Mouse (Mus musculus) kidney, embryonic 14.5 days (tissue): ENCODE measurements around the gene Map2k5. TPM values are rescaled to one million over a fixed set of nuclear protein-coding genes. Genes with fewer than 3 reads are reported as not detected.

Experiments used
- ATAC-seq: fragments of 200-750 bp; cut with Nextera tagmentation; 2 replicates; pipeline ENCODE4 v1.8.0; 2017; ENCODE audit warnings: moderate number of reproducible peaks, mild to moderate bottlenecking, moderate TSS enrichment, moderate library complexity; ENCODE audit not compliant: low FRiP score, low TSS enrichment
- H3K27ac ChIP-seq: fragments of 300-500 bp; sonication (generic); 2 replicates; pipeline ENCODE4 v1.5.1; 2014; ENCODE audit warnings: low read depth, mild to moderate bottlenecking, low read length, moderate library complexity, mixed read lengths
- H3K27me3 ChIP-seq: fragments of 300-500 bp; sonication (generic); 2 replicates; pipeline ENCODE4 v1.6.1; 2014; ENCODE audit warnings: mild to moderate bottlenecking, low read length; ENCODE audit not compliant: control insufficient read depth, insufficient read depth
- H3K36me3 ChIP-seq: fragments of 300-500 bp; sonication (generic); 2 replicates; pipeline ENCODE4 v1.6.1; 2014; ENCODE audit warnings: low read length, mixed read lengths; ENCODE audit not compliant: control insufficient read depth, insufficient read depth
- H3K4me1 ChIP-seq: fragments of 300-500 bp; sonication (generic); 2 replicates; pipeline ENCODE4 v1.6.1; 2014; ENCODE audit warnings: low read length, mixed read lengths; ENCODE audit not compliant: control insufficient read depth, insufficient read depth
- H3K4me2 ChIP-seq: fragments of 300-500 bp; sonication (generic); replicated peaks from 2 replicates; pipeline ENCODE4 v1.6.1; 2014; ENCODE audit warnings: low read depth, mild to moderate bottlenecking, low read length
- H3K4me3 ChIP-seq: fragments of 300-500 bp; sonication (generic); 2 replicates; pipeline ENCODE4 v1.5.1; 2014; ENCODE audit warnings: mild to moderate bottlenecking, low read length
- H3K9ac ChIP-seq: fragments of 300-500 bp; sonication (generic); 2 replicates; pipeline ENCODE4 v1.6.1; 2014; ENCODE audit warnings: low read depth, mild to moderate bottlenecking, low read length, moderate library complexity
- H3K9me3 ChIP-seq: fragments of 300-500 bp; sonication (generic); 2 replicates; pipeline ENCODE4 v1.6.1; 2016; ENCODE audit warnings: low read length; ENCODE audit not compliant: control insufficient read depth
- WGBS: fragments of 180-500 bp; shearing (Covaris S2); extraction: QIAGEN DNeasy Blood & Tissue Kit; methylation state at CpG from one replicate; pipeline ENCODE4 v1.1.7; 2014; 5-methylcytosine and 5-hydroxymethylcytosine counted together
- polyA plus RNA-seq: library from polyadenylated mRNA; unstranded; fragments of >200 nt; fragmentation: Nextera tagmentation; extraction: Ambion mirVana; gene quantifications from 2 replicates; pipeline ENCODE4 v1.2.1, GENCODE M21; 2014

Gene Map2k5
- polyA plus RNA-seq = 35.3 and 40.3 TPM in 2 replicates

DNA sequence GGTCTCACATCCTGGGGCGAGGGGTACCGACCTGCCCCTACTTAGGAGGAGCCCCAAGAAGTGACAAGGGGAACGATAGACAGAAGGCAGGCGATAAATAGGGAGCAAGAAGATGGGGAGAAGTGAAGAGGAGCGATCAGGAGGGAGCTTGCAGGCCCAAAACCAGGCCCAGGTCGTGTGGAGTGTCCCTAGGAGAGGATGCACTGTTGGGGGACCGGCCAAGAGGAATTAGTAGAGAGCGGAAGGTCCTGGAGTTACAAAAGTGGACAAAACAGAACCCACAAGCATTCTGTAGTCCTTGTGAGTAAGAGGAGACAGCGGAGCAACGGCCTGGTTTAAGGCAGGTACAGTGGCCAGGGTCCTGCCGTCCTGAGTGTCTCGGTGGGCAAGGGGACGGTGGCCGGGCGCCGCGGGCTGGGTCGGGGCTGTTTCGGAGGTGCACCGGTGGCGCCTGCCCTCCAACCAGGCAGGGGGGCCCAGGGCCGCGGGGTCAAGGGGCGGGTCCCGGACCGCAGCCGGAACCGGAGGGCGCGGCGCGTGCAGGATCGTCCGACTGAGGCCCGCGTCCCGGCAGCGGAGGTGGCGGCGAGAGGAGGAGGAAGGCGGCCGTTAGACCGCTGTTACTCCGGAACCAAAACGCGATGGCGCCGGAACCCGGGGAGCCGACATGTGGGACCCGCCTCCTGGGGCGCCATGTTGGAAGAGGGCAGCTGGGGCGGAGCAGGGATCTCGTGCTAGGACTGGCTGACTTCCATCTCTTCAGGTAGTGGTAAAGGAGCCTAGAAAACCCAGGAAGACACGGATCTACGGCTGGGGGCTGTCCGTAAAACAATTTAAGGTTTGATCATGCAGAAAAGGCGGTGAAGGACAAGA is at the start of gene Map2k5:
Map2k5 (minus strand) TSS at position 633 of the 873 bp plus-strand sequence.
- Histone ChIP-seq H3K4me1 (peaks cover 12% of the 10 kb centered on the region; the same call in 1 of the 2 replicates), H3K27me3 (no peaks in the 10 kb centered on the region), H3K9me3 (no peaks in the 10 kb centered on the region), H3K36me3 (peaks cover 6% of the 10 kb centered on the region), H3K9ac (peak within 1 kb of the TSS; percentile 88), H3K4me2 (peak within 1 kb of the TSS; percentile 87), H3K4me3 (peak within 1 kb of the TSS; percentile 89), H3K27ac (peak within 1 kb of the TSS; percentile 82)
- 1% methylated on average over 58 of the region's 58 CpGs for WGBS
- ATAC-seq = peak; percentile 94

DNA sequence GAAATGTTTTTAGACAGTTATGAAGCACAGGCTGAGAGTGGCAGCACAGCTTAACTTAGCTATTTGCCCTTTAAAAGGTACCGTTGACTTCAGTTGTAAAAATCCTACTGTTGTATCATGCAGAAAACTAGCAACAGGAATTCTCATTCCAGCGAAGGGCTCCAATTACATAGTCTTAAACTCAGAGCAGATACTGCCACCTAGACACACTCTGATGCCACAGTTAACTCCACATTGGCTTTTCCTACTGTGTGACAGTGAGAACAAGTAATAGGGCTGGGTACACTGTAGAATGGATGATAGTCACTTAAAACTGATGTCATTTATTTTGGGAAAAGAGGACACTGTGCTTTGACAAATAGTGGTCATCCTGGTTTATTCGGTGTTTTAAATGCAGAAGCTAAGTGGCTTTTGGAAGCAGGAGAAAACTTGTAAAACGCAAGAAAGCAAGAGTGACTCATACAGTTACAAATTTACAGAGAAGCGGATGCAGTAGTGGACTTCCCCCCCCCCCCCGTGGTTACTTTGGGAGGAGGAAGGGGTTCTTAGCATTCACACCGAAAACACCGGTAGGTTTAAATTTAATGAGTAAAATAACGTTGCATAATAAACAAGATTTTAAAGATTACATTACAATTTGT is 43.5 kb upstream of the Map2k5 start:
- H3K36me3 ChIP-seq = no peaks in the 10 kb centered on the region
- no peaks in the 10 kb centered on the region for H3K27me3 ChIP-seq
- H3K9me3 ChIP-seq = no peaks in the 10 kb centered on the region
- H3K4me3 ChIP-seq = no peak overlapping the region
- 57% methylated on average over 9 of the region's 9 CpGs for WGBS
- ATAC-seq = no peak
- no peak overlapping the region for H3K9ac ChIP-seq
- H3K4me2 ChIP-seq = no peak overlapping the region
- H3K4me1 ChIP-seq = no peaks in the 10 kb centered on the region
- H3K27ac ChIP-seq = no peak overlapping the region

DNA sequence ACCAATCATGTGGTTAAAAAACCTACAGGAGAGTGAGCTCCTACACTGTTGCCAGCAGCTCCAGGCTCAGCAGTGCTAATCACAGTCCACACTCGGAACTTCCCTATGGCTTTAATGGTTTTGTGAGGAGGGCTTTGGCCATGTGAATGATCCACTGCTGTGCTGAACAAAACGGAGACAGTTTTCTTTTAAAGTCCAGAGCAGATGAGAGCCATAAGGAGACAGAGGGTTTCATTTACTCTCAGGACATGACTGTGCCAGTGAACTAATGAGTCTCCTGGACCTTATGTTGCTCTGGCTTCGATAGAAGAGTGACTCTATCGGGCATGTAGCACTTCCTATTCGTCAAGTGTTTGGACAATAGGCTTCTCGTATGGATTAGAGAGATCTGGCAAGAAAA is 42.7 kb upstream of the Map2k5 start:
- 53% methylated on average over 6 of the region's 6 CpGs for WGBS
- Histone ChIP-seq H3K36me3 (no peaks in the 10 kb centered on the region), H3K27me3 (no peaks in the 10 kb centered on the region), H3K9me3 (no peaks in the 10 kb centered on the region), H3K4me2 (no peak overlapping the region), H3K4me3 (no peak overlapping the region), H3K9ac (no peak overlapping the region), H3K4me1 (no peaks in the 10 kb centered on the region), H3K27ac (no peak overlapping the region)
- ATAC-seq = no peak

DNA sequence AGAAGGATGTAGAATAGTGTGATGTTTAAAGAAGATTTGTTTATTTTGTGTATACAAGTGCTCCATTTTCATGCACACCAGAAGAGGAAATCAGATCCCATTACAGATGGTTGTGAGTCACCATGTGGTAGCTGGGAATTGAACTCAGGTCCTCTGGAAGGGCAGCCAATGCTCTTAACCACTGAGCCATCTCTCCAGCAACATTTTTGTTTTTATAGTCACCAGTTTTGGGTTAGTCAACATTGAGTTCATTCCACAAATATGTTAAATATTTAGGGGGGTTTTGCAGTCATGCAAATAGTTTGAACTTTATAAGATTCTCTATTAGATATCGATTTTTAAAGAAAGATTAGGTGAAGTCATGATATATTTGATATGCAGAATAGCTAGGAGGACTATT is 22.5 kb upstream of the Map2k5 start:
- Histone ChIP-seq H3K27ac (no peak overlapping the region), H3K4me2 (no peak overlapping the region), H3K4me1 (0 out of 2 replicates have a peak, but pooled peaks cover 5% of the 10 kb centered on the region), H3K9ac (no peak overlapping the region), H3K4me3 (no peak overlapping the region), H3K27me3 (no peaks in the 10 kb centered on the region), H3K36me3 (no peaks in the 10 kb centered on the region), H3K9me3 (no peaks in the 10 kb centered on the region)
- no peak for ATAC-seq
- WGBS = 89% methylated on average over 1 of the region's 1 CpGs

DNA sequence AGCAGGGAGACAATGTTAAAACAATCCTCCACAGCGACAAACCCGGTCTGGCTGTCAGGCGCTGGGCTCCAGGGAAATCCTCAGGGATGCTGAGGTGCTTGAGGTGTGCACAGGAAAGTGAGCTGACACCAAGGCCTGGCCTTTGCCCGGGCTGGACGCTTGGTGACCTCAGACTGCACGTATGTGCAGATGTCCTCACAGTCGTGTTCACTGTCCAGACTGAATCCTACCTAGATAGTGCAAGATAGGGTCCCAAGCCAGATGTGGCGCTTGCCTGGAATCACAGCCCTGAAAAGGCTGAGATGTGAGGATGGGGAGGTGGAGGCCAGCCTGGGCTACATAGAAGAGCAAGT is 21.7 kb upstream of the Map2k5 start:
- H3K36me3 ChIP-seq = no peaks in the 10 kb centered on the region
- H3K9ac ChIP-seq = peak overlapping the region; percentile 87; the same call in 1 of the 2 replicates
- peak overlapping the region; percentile 90 for H3K4me3 ChIP-seq
- 4% methylated on average over 8 of the region's 8 CpGs for WGBS
- H3K27ac ChIP-seq = 0 out of 2 replicates have a peak overlapping the region, but pooled peaks have one; percentile 84
- H3K9me3 ChIP-seq = no peaks in the 10 kb centered on the region
- peak overlapping the region; percentile 88 for H3K4me2 ChIP-seq
- ATAC-seq = peak; percentile 63
- H3K4me1 ChIP-seq = 0 out of 2 replicates have a peak, but pooled peaks cover 5% of the 10 kb centered on the region
- H3K27me3 ChIP-seq = no peaks in the 10 kb centered on the region

DNA sequence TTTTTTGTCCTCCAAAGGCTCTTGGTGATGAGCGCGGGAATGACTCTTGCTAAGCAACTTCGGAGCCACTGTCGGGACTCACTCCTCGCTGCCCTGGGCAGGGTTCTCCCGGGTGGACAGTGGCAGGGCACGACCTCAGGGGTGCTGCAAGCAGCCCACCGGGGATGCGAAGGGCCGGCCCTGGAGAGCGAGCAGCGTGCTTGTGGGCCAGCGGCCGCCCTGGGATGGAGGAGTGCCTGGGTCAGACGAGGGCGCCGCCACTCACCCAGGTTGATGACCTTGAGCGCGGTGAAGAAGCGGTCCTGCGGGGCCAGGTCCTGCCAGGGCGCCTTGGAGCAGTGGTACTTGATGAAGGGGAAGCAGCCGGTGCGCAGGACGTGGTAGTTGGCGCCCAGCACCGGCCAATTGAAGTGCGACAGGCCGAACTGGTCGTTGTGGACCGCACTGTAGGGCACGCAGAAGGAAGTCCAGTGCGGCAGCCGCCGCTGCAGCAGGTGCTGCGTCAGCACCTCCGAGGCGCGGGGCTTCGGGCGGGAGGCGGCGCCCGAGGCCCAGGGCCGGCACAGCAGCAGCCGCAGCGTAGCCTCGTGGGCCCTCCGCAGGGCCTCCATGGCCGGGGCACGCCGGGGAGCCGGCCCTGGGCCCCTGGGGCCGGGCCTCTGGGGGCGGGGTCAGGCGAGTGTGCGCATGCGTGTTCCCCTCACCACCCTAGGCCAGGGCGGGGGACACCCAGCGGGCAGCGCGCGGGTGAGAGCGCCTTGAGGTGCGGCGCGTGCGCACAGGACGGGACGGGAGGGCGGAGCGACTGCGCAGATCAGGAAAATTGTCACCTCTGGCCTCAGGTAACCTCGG is 21.1 kb upstream of the Map2k5 start, which contains the start of gene 2300009A05Rik:
2300009A05Rik (minus strand) TSS at position 636 of the 852 bp plus-strand sequence.
- Histone ChIP-seq H3K27ac (peak within 1 kb of the TSS; percentile 84), H3K36me3 (no peaks in the 10 kb centered on the region), H3K4me1 (0 out of 2 replicates have a peak, but pooled peaks cover 5% of the 10 kb centered on the region), H3K27me3 (no peaks in the 10 kb centered on the region), H3K9ac (peak within 1 kb of the TSS; percentile 87), H3K4me3 (peak within 1 kb of the TSS; percentile 90), H3K4me2 (peak within 1 kb of the TSS; percentile 88), H3K9me3 (no peaks in the 10 kb centered on the region)
- WGBS = under 1% methylated on average over 73 of the region's 74 CpGs
- peak; percentile 99 for ATAC-seq

DNA sequence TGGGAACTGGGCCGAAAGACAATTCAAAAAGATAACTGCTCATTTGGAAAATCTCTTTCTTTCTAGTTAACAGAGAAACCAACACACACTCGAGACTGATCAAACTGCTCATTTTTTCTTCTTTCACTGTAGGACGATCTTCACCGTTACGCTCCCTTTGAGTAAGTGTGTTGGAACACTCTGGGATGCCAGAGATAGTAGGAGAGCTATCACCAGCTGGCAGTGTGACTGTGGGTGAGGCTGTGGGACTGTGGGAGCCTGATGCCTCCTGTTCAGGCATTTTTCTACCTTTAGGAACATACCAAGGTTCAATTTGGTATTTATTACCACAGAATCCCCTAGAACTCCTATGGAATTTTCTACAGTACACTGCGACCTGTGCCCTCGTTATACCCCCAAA is 17.9 kb upstream of the Map2k5 start:
- Histone ChIP-seq H3K4me3 (no peak overlapping the region), H3K27ac (no peak overlapping the region), H3K27me3 (no peaks in the 10 kb centered on the region), H3K4me2 (no peak overlapping the region), H3K9me3 (no peaks in the 10 kb centered on the region), H3K9ac (no peak overlapping the region), H3K36me3 (no peaks in the 10 kb centered on the region), H3K4me1 (0 out of 2 replicates have a peak, but pooled peaks cover 5% of the 10 kb centered on the region)
- ATAC-seq = no peak
- 87% methylated on average over 7 of the region's 7 CpGs for WGBS

DNA sequence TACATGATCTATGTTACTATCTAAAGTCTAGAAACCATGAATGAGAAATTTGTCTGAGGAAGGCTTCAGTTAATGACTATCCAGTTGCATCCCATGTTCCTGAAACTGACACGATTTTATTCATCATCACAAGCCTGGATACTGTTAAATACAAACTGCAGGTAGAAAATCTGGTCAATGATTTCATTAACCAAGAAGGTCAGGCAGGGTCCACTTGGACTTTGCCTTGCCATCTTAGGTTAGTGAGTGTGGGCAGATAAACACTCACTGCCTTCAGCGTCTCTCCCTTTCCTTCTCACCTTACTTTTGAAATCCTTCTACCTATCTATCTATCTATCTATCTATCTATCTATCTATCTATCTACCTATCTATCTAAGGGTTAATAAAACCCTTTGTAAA is 13.6 kb upstream of the Map2k5 start:
- Histone ChIP-seq H3K9ac (no peak overlapping the region), H3K4me1 (no peaks in the 10 kb centered on the region), H3K4me2 (no peak overlapping the region), H3K9me3 (no peaks in the 10 kb centered on the region), H3K27ac (no peak overlapping the region), H3K36me3 (no peaks in the 10 kb centered on the region), H3K27me3 (no peaks in the 10 kb centered on the region), H3K4me3 (no peak overlapping the region)
- 72% methylated on average over 2 of the region's 2 CpGs for WGBS
- ATAC-seq = no peak
